Mouse (Mus musculus) kidney, adult 8-10 months (tissue): Measurements from ENCODE around the gene Wdr12.
"Not testable (repeated sequence)": the region's sequence is repeated elsewhere in the genome, so short reads cannot be mapped to it uniquely, and the experiment has no call there.

Experiments used
- DNase-seq, 2 experiments: peaks; one replicate each; pipeline ENCODE4 v3.0.0; 2022

Gene Wdr12

DNA sequence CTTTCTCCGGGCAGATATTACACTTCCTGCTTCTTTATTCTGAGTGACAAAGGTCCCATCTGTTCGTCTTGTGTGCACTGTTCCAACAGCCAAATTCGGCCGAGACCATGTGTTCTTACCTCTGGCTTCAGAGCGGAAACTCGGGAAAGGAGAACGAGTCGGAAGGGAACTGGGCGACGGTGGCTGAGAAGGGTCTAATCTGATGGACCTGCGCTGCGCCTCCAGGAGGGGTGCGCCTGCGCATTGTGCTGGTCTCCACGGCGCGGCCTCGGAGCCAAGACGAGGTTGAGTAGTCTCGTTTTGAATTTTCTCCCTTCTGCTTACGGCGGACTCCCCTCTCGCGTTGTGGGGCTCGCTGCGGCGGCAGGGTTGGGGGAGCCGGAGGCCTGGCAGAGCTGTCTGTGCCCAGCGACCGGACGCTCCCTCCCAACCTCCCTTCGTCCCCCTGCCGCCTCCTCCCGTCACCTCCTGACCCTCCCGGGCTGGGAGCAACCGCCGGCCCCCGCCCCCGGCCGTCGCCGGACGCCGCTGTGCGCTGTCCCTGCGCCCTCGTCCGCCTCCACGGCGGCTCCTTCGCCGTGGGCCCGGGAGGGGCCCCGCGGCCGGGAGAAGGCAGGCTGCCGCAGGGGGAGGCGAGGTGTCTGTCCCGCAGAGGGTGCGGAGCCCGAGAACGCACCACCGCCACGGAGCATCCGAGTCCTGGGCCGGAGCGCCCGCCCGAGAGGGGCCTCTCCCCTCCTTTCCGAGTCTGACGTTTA is at the start of gene Wdr12, which contains the start of gene Carf:
TSS of gene Wdr12 (minus strand) at position 622 of the 758 bp plus-strand sequence.
TSS of gene Carf (plus strand) at position 224 of the 758 bp plus-strand sequence.
- peak; percentile 95 to 98 for DNase-seq

- no peak for DNase-seq
Measured at GRCm38 (mm10) chr1:60137346-60137745, 38.9 kb upstream of the Wdr12 start.

GRCm38 (mm10) chr1:60117721-60118455 is 19.4 kb upstream of the Wdr12 start:
- no peak for DNase-seq

DNA sequence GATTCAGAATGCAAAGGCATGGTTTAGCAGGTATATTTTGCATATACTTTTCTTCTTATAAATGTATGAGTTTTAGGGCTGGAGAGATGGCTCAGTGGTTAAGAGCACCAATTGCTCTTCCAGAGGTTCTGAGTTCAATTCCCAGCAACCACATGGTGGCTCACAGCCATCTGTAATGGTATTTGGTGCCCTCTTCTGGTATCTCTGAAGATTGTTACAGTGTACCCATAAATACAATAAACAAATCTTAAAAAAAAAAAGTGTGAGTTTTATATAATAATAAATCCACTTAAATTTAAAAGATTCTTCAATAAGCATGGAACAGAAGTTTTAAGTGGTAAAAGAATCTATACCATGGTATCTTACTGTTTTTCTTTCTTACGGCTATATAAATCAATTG is 6.1 kb upstream of the Wdr12 start:
- DNase-seq: no peak

GRCm38 (mm10) chr1:60098839-60099238 is 394 bp upstream of the Wdr12 start:
- peak in 1 of 2 experiments; percentile 2 for DNase-seq

- DNase-seq: peak; percentile 70 to 71
Measured at GRCm38 (mm10) chr1:60097277-60098023, 995 bp downstream of the Wdr12 start.

GRCm38 (mm10) chr1:60096572-60097276 is 1.7 kb downstream of the Wdr12 start:
- no peak for DNase-seq

DNA sequence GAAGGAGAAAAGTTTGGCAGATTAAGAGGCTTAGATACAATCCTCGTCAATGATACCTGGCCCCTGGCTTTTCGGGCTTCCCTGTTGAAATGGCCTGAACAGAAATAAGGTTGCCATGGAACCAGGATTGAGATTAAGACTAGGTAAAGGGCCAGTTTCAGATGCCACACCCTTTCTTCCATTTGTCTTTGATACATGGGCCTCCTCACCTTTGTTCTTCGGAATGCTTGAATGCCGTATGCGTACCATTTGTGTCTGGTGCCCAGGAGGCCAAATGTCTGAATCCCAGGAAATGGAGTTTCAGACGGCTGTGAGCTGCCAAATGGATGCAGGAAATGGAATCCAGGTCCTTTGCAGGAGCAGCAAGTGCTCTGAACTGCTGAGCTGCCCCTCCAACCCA is 22.0 kb downstream of the Wdr12 start:
- no peak for DNase-seq

GRCm38 (mm10) chr1:60075590-60075989 is 22.9 kb downstream of the Wdr12 start:
- DNase-seq: no peak

DNA sequence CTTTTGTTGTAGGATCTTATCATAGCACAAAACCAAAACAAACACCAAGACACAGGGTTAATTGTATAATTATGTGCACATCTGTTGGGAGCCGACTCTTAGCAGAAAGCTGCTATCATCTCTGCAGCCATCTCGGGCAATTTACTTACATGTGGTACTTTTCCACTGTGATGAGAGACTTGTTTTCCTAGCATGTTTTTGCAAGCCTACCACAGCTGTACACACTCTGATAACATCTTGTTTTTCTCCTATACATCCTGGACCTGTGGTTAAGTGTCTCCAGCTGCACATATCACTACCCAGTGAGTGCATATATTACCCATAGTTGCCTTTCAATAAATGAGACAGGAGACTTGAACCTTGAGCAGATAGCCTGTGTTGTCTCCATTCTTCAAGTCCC is 23.5 kb downstream of the Wdr12 start:
- DNase-seq: no peak

DNA sequence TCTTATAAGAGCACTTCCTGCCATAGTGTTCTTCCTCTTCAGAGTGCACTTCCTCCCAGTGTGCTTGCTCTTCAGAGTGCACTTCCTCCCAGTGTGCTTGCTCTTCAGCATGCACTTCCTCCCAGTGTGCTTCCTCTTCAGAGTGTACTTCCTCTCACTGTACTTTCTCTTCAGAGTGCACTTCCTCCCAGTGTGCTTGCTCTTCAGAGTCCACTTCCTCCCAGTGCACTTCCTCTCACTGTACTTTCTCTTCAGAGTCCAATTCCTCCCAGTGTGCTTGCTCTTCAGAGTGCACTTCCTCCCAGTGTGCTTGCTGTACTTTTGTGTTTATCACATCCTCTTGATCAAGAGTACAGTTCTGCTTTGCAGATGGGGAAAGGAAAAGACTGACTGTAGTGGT is 27.7 kb downstream of the Wdr12 start:
- not testable (repeated sequence) for DNase-seq

- no peak for DNase-seq
Measured at GRCm38 (mm10) chr1:60056310-60056709, 42.1 kb downstream of the Wdr12 start.

DNA sequence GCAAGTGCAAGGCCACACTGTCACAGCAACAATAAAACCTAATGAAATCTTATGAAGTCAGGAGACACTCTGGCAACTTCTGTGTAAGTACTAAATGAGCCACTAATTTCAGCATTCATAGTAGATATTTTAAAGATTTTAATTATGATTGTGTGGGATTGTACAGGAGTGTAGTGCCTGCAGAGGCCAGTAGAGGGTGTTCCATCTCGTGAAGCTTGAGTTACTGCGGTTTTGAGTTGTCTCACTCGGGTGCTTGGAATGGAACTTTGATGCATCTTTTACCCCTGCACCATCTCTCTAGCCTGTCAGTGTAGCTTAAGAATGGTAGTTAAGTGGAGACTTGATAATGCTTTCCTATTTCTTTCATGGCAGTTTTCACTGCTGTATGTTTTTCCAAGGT is 43.8 kb downstream of the Wdr12 start:
- no peak for DNase-seq

GRCm38 (mm10) chr1:60047481-60047880 is 51.0 kb downstream of the Wdr12 start:
- not testable (repeated sequence) for DNase-seq

GRCm38 (mm10) chr1:60044595-60044994 is 53.9 kb downstream of the Wdr12 start:
- no peak for DNase-seq

DNA sequence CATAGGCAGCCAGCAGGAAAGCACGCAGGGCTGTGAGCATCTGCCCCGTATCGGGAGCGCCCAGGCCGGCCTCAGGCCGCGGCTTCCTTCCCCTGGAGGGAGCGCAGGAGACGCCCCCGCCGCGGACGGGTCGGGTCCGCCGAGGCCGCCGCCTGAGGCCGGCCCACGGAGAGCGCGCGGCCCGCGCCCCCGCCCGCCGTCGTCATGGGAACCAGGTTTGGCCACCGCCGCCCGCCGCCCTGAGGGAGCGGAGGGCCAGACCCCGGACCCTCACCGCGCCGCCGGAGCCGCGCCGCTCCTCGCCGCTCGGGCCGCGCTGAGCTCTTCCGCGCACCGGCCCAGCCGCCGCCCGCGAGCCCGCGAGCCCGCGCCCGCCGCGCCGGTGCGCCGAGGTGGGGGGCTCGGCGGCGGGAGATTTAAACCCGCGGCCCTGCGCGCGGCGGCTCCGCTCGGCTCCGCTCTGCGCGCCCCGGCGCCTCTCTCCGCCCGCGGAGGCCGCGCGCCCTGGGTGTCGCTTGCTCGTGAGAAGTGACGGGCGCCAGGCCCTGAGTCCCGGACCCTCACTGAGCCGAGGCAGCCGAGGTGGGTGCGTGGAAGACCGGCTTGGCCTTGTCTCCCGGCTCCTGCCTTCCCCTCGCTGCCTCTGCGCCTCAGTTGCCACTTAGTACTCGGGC is 55.5 kb downstream of the Wdr12 start, which contains the start of gene Ica1l:
TSS of gene Ica1l (minus strand) at position 389 of the 674 bp plus-strand sequence.
- DNase-seq: peak; percentile 1 to 25

DNA sequence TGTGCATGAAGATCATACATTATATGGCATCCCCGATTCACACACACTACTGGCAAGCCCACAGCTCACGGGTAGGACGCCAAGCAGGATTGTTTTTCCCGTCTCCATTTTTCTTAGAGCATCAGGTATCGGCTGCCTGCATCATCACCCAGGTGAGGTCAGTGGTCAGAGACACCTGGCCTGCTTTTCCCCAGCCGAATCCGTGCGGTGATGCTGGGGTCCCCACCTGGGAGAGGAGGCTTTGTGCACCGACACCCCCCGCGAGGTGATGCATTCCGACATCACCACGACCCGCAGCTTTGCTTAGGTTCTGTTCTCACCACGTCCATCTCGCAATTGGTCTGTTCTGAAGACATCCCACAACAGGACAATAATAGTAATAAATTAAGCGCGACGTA is 56.0 kb downstream of the Wdr12 start:
- DNase-seq: no peak

- no peak for DNase-seq
Measured at GRCm38 (mm10) chr1:60035044-60035443, 63.4 kb downstream of the Wdr12 start.
